Mouse (Mus musculus) C2C12 (cell line): Measurements from ENCODE around the gene Chuk.

Experiments used
- CTCF ChIP-seq: IDR thresholded peaks from one replicate; pipeline ENCODE4 v1.5.1; 2011; ENCODE audit not compliant: control insufficient read depth, insufficient read depth, insufficient read length
- FOSL1 ChIP-seq: IDR thresholded peaks from one replicate; pipeline ENCODE4 v1.8.0; 2011; ENCODE audit warnings: mild to moderate bottlenecking, low read length; ENCODE audit not compliant: poor library complexity, insufficient read depth, severe bottlenecking
- MAX ChIP-seq: IDR thresholded peaks from one replicate; pipeline ENCODE4 v1.6.1; 2011; ENCODE audit warnings: mild to moderate bottlenecking, control low read depth
- USF1 ChIP-seq: IDR thresholded peaks from one replicate; pipeline ENCODE4 v1.6.1; 2011; ENCODE audit warnings: low read depth, mild to moderate bottlenecking, control low read depth, moderate library complexity

DNA sequence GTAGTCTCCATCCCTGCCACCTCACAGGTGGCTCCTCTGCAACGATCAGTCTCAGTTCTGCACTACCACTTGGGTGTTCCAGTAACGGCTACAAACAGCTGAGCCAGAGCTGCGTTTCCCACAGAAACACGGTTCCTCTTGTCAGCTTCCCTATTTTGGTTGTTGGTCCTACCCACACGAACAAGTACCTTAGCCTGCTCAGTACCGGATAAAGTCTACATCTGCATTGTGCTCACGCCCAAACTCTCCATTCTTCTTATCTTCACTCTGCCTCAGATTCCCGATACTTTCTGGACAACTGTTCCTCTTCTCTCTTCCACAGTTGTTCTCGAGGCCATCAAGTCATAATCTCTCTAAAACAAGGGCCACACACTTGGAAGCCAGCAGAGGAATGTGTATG, 37.1 kb upstream of the Chuk start:
- TF ChIP-seq FOSL1, result no peak
- no peak for TF ChIP-seq CTCF
- TF ChIP-seq USF1, result no peak
- no peak for TF ChIP-seq MAX
